Mouse (Mus musculus): ENCODE measurements around the gene Col27a1.

Gene Col27a1

DNA sequence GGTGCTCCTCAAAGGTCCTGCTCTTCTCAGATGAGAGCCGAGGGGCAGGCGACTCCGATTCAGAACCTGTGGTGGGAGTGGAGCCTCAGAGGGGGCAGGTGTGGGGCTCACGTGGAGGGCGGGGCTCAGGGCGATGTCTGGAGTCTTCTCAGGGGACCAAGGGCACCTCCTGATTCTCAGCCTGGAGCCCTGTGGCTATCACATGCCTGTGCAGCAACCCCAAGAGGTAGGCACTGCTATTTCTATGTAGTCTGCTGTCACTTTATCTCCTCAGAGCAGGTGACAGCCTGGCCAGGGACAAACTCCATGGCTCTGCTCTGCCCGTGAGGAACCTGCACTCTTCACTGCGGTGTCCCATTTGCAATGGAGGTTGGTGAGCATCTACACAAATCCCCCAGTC is 159.6 kb downstream of the Col27a1 start:
- DNase-seq (ENCODE audit: low read depth, low spot score), result no peak

DNA sequence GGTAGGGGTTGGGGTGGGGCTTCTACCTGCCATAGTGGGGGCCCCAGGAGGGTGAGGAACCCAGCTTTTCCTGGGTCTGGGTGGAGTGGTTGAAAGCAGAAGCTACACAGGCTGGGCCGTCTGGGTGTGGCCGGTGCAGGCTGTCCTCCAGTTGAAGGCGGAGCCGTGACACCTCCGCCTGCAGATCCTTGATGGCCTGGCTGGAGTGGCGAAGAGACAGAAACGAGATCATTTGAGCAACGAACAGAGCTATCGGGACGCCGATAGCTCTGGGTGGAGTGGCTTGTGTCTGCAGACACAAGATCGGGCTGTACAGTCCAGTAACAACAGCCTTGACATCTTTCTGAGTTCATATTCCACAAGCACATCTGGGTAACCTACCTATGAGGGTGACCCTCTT is 160.5 kb downstream of the Col27a1 start:
- DNase-seq (ENCODE audit: low read depth, low spot score), result no peak

DNA sequence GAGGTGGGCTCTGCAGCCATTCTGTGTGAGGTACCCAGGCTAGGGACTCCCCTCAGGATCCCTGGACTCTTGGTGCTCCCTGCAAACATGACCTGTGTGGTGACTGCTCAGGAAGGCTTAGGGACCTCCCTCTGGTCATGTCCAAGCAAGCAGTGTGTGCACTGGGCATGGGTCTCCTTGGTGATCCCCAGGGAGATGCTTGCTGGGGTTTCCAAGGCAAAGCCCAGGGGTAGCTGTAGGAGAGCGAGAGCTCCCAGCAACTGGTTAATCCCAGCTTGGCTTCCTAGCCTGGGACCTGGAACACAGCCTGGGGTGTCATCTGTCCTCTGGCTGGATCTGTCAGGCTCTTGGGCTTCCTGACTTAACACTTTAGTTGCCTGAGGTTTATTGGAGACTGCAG is 161.6 kb downstream of the Col27a1 start:
- no peak for DNase-seq (ENCODE audit: low read depth, low spot score)

DNA sequence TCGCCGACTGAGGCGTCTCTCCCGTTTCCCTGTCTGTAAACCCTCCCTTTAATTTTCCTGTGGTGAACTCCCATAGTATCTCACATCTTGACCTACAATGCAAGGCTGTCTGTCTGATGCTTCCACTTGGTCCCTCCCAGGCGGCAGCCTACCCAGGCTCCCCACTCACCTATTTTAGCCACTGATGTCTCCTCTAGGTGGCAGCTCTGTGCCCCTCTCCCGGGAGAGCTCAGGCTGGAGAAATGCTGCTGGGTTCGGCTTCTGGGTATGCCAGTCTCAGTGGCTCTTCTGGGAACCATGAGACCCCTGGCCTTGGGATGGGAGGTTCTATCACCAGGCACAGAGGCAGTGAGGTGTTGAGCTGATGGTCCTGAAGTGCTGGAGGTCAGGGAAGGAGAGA is 163.7 kb downstream of the Col27a1 start:
- DNase-seq (ENCODE audit: low read depth, low spot score), result no peak

DNA sequence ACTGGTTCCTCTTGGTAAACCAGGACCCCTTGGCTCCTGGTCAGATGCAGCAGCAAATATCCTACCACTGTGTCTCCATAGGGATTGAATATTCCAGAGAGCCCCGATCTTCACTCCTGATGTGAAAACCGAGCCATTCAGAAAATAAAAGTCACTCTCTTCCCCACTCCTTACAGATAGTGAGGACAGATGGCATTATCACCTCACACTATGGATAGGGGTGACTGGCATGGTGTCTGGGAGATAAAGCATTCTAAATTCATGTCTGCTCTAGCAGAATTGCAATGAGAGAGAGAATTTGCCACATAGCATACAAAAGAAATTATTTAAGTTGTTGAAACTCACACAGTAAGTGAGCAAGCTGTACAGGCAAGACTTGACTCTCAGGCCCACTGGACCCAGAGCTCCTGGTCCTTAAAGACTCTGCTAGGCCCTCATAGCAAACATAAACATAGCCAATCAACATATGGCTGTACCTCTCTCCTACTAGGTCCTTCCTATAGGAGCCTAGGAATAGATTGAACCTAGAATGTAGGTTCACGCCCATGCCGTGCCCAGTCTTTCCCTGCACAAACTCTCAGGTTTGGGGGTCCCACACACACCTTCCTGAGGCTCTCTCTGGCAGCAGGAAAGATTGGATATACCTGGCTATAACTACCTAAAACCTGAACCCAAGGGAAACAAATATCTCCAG is 169.0 kb downstream of the Col27a1 start:
- DNase-seq (ENCODE audit: low read depth, low spot score), result no peak

DNA sequence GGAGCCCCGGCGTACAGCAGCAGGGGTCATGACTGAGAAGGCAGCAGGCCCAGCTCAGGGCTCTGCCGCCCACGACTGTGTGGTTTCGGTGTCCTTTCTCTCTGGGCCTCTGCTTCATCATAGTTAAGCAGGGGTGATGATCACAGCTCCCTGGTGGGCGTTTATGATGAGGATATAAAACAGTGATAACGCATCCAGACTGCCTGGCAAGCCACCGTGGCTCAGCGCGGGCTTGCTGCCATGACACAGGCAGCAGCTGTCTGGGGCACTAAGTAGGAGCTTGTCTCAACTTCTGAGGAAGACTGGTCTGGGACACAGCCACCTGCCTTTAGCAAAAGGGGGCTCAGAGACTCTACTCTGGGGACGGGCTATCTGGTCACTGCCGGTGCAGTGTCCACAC is 169.7 kb downstream of the Col27a1 start:
- DNase-seq (ENCODE audit: low read depth, low spot score), result no peak

DNA sequence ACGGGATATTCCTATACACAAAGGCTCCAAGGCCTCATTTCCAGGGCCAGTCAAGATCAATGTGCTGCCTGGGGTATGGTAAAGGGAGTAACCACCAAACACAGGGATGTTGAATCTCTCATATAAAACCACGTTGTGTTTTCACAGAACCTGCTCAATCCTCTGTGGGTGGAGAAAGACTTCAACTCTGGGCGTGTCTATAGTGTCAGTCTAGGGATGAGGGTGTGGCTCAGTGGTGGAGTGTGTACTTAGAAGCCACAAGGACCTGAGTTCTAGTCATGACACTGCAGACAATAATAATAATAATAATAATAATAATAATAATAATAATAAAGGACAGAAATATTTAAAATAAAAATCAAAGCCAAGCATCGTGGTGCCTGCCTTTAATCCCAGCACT is 170.5 kb downstream of the Col27a1 start:
- no peak for DNase-seq (ENCODE audit: low read depth, low spot score)

Measured in brain, embryonic 18.5 days (tissue).